ENCODE assay signal across 8 mouse cellular contexts in the genomic region with DNA sequence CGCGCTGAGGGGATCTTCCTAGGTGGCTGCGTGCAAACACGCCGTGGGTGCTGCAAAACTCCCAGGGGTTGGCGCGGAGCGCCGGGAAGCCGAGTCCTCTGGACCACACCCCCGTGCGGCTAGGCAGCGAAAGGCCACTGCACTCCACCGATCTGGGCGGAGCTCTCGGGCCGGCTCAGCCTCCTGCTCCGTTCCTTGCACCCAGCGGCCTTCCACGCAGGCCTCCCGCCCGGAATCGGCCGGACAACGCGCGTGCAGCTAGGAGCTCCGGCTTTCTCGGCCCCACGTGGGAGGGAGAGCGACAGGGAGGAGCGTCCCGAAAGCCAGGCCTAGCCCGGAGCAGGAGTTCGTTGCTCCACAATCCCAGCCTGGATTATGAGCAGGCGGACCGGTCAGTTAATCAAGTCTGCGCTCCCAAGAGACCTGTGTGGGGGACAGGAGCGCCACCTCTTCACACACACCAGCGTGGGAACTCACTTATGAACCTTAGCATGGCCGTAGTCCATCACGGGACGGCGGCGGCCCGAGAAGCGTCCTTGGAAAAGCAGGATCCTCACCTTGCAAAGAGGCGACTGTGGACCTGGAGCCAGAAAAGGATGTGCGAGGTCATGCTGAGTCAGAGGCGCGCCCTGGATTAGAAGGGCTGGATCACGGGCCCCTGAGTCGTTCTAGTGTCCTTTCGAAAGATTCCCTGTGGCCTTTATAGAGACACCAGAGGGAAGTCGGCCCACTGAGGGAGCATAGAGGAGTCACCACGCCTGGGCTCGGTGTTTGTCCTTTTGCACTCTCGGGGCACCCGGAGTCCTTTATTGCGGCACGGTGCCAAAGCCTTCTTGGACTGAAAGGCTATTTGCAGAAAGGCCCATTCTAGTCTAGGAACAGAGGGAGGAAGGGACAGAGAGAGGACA. TPM values are rescaled to one million over a fixed set of nuclear protein-coding genes. Genes with fewer than 3 reads are reported as not detected.
A peak's percentile ranks its signal among the peaks of the same experiment; 100 is the strongest.
DNase-seq lines count a peak whose midpoint lies in the region; ATAC-seq and TF ChIP-seq lines count a peak whose summit lies in the region.

Gene Slc22a4 (minus strand): TSS at position 47 of the 908 bp plus-strand sequence.

- no peak within 1 kb of the TSS for H3K27ac ChIP-seq in forebrain, embryonic 15.5 days (replicated peaks)
- H3K27ac ChIP-seq in neural tube, embryonic 14.5 days (ENCODE audit: low read depth, low read length) = no peak within 1 kb of the TSS

- WGBS in forebrain, embryonic 15.5 days = 1% methylated on average over 60 of the region's 61 CpGs
- 4% methylated on average over 61 of the region's 61 CpGs for WGBS in lung, adult 2 months
- 2% methylated on average over 61 of the region's 61 CpGs for WGBS in neural tube, embryonic 14.5 days

- H3K9me3 ChIP-seq in forebrain, embryonic 15.5 days = no peaks in the 10 kb centered on the region
- no peaks in the 10 kb centered on the region for H3K9me3 ChIP-seq in neural tube, embryonic 14.5 days (ENCODE audit: control insufficient read depth, low read length)

- DNase-seq in MEL-GATA-1-ER (ENCODE audit: extremely low read depth, low read depth) = peak; percentile 47
- peak; percentile 90 to 91 for DNase-seq in cerebellum, adult 18-20 months
- DNase-seq in heart, postnatal 14 days = peak; percentile 81 to 84
- peak; percentile 51 to 63 for DNase-seq in layer of hippocampus, adult 18-20 months (ENCODE audit: low spot score in 2 of 2)
- peak; percentile 78 for DNase-seq in lung, adult 2 months
- DNase-seq in testis, postnatal 10 days (ENCODE audit: low spot score) = peak; percentile 82

- TF ChIP-seq CTCF in lung, adult 2 months (IDR thresholded peaks at IDR 0.05; ENCODE audit: insufficient read depth, low read length) = peak; percentile 17; the same call in 1 of the 2 replicates

- H3K9ac ChIP-seq in forebrain, embryonic 15.5 days (replicated peaks) = peak within 1 kb of the TSS; percentile 67
- H3K9ac ChIP-seq in neural tube, embryonic 14.5 days (replicated peaks; ENCODE audit: low read depth, low read length) = peak within 1 kb of the TSS; percentile 66

- peak; percentile 85 for ATAC-seq in forebrain, embryonic 15.5 days (replicated peaks)
- ATAC-seq in neural tube, embryonic 14.5 days (ENCODE audit: low read depth) = peak; percentile 89

- intact Hi-C loops in heart, postnatal 14 days (cut with DNase I) = no loop called here

- peaks cover 7% of the 10 kb centered on the region; the same call in 1 of the 2 replicates for H3K27me3 ChIP-seq in forebrain, embryonic 15.5 days
- no peaks in the 10 kb centered on the region for H3K27me3 ChIP-seq in neural tube, embryonic 14.5 days (ENCODE audit: control insufficient read depth, insufficient read depth, low read length)

- peak within 1 kb of the TSS; percentile 56 for H3K4me3 ChIP-seq in forebrain, embryonic 15.5 days
- peak within 1 kb of the TSS; percentile 61 for H3K4me3 ChIP-seq in lung, adult 2 months (replicated peaks; ENCODE audit: extremely low read depth, low read depth, low read length)
- peak within 1 kb of the TSS; percentile 54 for H3K4me3 ChIP-seq in neural tube, embryonic 14.5 days (ENCODE audit: low read depth, low read length)

- H3K4me1 ChIP-seq in forebrain, embryonic 15.5 days = peaks cover 13% of the 10 kb centered on the region
- peaks cover 5% of the 10 kb centered on the region for H3K4me1 ChIP-seq in lung, adult 2 months (ENCODE audit: control insufficient read depth, insufficient read depth, low read length)
- no peaks in the 10 kb centered on the region for H3K4me1 ChIP-seq in neural tube, embryonic 14.5 days (ENCODE audit: control insufficient read depth, insufficient read depth, low read length)

- TF ChIP-seq POLR2A in lung, adult 2 months (IDR thresholded peaks at IDR 0.05; ENCODE audit: borderline replicate concordance, extremely low read depth, low read depth, low read length) = no peak

- H3K4me2 ChIP-seq in forebrain, embryonic 15.5 days (replicated peaks) = peak within 1 kb of the TSS; percentile 97
- peak within 1 kb of the TSS; percentile 66 for H3K4me2 ChIP-seq in neural tube, embryonic 14.5 days (ENCODE audit: low read depth, low read length)

- no peaks in the 10 kb centered on the region for H3K36me3 ChIP-seq in forebrain, embryonic 15.5 days
- no peaks in the 10 kb centered on the region for H3K36me3 ChIP-seq in neural tube, embryonic 14.5 days (ENCODE audit: control insufficient read depth, insufficient read depth, low read length)

RNA-seq across cellular contexts. Expression of gene Slc22a4, which starts in this region (rescaled TPM):
- polyA plus RNA-seq in forebrain, embryonic 15.5 days (2015; fragmentation: Nextera tagmentation; extraction: Ambion mirVana) = 1.1 and 1.2 TPM in 2 replicates
- total RNA-seq in heart, postnatal 14 days (2021) = 1 to 10 TPM; 3.5 to 4.7 TPM
- 1 to 10 TPM; 6.1 to 6.7 TPM for total RNA-seq in layer of hippocampus, adult 18-20 months (2021)
- polyA plus RNA-seq in lung, adult 2 months (2012; rRNA removed) = 1.3 and 1.4 TPM in 2 replicates
- polyA plus RNA-seq in neural tube, embryonic 14.5 days (2014; fragmentation: Nextera tagmentation; extraction: Ambion mirVana) = 3.1 and 6.1 TPM in 2 replicates
